Mouse (Mus musculus) erythroid progenitor cell, adult 5-6 weeks (primary cell): Measurements from ENCODE around the gene Bach2. TPM values are rescaled to one million over a fixed set of nuclear protein-coding genes. Genes with fewer than 3 reads are reported as not detected.

Experiments used
- ATAC-seq: replicated peaks from 2 replicates; pipeline ENCODE4 v1.8.0; 2016; ENCODE audit warnings: moderate number of reproducible peaks, mild to moderate bottlenecking, moderate TSS enrichment, inconsistent platforms; ENCODE audit not compliant: poor library complexity, low FRiP score, severe bottlenecking
- total RNA-seq, 2 experiments: library from RNA; stranded (forward) in 1 of 2; stranded (reverse) in 1 of 2; fragments of 150-400 nt in 1 of 2; fragments of 186-747, 209-891 nt in 1 of 2; gene quantifications; 2 replicates each; pipeline versions ENCODE4 v1.2.3 to v1.2.4; 2015 to 2017; ENCODE audit warnings: low replicate concordance in 2 of 2

The Bach2 gene
- total RNA-seq, 2 experiments from 2014 or later = 2.1 to 14.7 TPM

DNA sequence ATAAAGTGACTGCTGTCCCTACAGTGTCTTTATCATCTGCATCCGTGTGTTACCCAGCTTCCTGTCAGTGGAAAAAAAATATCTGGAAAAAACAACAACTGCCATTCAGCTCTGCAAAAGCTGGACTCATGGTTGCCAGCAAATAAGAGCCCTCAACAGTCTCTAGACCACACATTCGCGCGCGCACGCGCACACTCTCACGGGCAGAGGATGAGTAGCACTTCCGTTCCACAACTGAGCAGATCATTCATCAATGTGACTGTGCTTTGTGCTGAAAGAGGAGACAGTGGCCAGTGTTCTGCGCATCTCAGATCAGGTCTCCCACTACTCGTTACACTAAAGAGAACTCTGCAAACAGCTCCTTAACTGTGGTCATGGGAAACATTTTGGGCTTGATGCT, 265.6 kb downstream of the Bach2 start:
- ATAC-seq = no peak

DNA sequence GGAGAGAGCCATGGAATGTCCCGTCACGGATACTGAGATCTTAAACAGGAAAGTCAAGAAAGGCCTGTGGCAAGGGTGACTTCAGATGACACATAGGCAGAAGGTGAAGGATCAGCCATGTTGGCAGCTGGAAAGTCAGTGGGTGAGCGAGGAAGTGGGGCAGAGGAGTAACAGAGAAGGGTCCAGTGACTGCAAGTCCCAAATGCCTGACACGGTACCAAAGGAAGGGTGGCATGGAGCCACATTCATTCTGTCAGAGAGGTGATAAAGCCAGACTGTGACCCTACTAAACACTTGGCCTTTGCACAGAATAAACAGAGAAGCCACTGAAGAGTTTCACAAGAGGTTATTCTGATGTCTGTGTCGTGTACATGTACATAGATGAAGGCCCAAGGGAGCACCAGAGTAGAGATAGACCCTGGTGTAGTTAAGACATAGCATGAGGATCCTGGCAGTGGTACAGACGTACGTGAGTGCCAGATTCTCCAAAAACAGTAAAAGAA, 267.8 kb downstream of the Bach2 start:
- ATAC-seq = no peak

DNA sequence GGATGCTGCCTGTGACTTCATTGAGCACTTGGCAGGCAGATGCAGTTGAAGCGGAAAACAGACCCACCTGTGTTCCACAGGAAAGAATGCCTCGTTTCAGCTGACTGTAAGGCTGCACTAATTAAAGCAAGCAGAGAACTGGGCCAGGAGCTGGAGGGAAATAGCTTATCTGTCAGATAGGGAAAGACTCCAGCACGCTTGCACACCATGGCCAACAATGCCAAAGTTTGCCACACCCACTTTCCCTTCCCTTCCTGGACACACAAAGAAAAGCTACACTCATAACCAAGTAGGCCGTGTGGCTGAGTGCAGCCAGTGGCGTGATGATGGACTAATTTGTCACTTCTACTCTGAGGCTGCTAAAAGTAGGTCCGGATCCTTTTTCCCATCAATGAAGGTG, 268.4 kb downstream of the Bach2 start:
- ATAC-seq = no peak

DNA sequence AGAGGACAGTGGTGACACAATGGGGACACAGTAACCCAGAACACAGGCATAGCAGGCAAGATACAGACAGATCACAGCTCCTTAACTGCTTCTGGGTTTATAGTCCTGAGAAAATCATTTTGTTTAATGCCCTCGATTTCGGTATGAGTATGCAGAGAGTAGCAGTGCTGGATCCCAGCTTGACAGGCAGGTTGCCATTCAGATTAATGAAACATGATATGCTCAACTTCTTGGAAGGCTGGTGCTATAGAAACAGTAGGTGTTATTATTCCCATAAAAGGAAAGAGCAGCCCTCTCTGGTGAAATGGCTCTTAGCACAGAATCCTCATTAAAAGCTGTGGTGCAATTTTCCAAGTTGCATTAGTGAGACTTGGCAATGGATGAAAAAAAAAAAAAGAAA, 270.0 kb downstream of the Bach2 start:
- ATAC-seq = no peak

DNA sequence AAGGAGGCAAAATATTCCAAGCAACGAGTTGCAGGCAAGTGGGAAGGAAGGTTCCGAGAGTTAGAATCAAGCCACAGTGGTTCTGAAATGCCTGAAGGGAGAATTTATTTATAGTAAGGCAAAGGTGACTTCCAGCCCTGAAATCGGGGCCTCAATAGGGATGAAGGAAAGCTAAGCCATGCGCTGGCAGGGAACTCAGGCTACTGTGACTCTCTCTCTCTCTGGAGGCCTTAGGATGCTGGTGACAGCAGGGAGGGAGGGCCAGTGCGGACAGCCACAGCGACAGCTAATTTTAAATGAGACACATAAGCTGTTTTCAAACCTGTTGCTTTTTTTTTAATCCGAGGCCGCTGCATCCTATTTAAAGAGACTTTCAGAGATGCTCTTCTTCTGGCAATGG, 270.4 kb downstream of the Bach2 start:
- no peak for ATAC-seq

DNA sequence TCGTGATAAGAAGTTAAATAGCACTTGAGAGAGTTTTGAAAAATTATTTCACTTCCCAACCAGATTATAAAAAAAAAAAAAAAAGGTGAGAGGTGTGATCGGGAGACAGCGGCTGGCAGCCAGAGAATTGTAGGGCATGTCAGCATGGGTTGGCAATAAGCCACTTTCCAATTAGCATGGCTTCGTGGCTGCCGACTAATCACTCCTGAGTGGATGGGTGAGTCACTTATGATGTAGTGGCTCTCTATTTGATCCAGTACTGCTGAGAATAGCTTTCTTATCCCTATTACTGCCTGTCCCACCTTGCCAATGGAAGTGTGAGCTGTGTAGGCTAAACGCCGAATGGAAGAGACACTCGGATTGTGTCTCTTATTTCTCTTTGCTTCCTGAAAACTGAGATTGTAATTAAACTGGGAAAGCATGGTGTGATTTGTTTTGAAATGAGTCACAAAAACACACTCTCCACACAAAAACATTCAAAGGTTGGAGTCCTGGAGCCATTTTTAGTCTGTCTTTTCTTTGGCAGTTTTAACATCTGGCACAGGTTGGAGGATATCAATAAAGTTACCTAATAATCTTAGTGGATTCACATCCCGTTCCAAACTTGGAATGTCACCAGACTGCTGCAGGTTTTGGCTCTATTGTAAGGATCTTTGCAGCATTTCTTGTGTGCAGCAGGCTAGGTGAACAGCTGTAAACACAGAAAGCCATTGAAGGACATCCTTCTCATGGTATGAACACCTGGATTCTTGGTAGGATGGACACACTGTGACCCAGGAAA, 271.4 kb downstream of the Bach2 start:
- ATAC-seq = no peak

DNA sequence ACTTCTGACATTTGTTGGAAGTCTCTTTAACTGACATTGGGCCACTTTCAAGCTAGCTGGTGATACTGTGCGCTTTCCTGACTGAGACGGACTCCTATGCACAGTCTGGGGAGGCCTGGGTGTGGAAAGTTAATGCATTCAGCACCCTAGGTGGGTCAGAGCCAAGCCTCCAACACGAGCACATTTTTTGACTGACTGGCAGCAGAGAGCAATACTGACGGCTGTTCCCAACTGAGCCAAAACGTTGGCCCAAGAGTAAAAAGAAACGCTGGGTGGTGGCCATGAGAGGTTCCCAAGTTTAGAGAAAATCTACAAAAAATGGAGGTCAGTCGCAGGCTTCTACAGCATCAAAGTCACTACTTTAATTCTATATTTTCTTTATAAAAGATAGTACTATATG, 272.3 kb downstream of the Bach2 start:
- ATAC-seq = no peak

DNA sequence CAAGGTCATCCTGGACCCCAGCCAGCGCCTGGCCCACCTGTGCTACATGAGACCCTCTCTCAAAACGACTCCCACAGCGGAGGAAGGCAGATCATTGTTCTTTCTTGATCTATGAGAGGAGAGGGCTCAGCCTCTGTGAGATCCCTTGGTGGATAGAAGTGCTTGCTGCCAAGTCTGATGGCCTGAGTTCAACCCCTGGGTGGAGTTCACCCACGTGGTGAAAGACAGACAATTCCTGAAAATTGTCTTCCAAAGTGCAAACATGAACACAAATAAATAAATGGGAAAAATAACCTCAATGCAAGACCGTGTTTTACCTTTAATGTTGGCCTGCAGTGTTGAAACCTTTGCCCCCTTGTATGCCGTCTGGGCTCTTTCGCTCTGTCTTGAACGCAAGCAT, 277.5 kb downstream of the Bach2 start:
- no peak for ATAC-seq

DNA sequence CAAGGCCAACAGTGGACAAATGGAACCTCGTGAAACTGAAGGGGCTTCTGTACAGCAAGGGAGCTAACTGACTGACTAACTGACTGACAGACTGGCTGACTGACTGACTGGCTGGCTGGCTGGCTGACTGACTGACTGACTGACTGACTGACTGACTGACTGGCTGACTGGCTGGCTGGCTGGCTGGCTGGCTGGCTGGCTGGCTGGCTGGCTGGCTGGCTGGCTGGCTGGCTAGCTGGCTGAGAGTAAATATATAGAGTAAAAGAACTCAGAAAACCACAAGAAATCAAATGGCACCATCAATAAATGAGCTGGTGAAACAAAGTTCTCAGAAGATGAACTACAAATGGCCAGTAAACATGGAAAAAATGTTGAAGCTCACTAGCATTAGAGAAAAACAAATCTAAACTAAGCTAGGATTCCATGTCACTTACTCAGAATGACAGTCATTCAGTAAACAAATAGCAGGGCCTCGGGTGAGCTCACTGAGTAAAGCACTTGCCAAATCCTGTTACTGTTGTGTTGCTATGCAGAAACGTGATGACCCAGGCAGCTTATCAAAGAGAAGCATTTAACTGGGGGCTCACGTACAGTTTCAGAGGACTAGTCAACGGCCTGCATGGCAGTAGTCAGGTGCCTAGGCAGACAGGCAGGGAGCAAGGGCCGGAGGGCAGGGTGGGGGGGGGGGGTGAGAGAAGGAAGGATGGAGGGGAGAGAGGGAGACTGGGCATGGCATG, 280.4 kb downstream of the Bach2 start:
- no peak for ATAC-seq

DNA sequence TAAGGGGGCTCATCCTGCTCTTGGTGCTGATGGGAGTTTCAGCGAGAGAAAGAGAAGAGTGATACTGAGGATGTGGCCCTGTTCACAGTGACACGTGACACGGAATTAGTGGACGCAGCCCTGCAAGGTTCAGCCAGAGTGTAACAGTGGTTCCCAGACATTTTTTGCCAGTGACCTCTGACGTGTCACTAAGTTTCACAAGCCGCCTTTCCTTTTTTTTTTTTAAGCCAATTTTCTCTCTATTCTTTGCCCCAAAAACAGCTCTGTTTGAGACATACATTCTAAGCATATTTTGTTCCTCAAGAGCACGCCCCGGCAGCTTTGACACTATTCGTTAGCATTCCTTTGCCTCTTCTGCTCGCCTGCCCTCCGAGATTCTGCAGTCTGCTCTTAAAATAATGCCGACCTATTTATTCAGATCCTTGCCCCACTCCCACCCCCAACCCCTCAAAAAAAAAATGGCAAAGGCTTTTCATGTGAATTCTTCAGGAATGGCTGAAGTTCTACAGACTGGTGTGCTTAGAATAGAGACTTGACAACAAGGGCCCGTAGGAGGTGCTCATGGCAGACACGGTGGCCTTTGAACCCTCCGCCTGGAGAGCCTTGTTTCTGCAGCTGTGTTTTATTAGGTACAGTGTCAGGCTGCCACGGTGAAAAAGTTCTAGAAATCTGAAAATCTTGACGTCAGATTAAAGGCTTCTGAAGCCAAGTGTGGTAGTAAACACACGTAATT, 282.2 kb downstream of the Bach2 start:
- no peak for ATAC-seq

DNA sequence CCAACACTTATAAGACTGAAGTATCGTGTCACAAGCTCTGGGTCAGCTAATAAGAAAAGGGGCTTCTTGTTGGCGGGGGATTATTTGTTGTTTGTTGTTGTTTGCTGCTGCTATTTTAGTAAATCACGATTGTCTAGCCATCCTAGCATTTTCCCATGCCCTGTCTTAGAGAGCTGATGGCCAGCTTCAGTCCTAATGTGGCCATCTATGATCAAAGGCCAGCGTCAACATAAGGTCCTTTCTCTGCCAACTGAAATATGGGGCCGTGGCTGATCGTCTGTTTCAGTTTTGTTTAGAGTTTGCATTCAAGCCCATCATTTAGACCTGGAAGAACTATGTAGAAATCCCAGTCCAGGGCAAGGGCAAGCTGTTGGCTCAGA, 282.7 kb downstream of the Bach2 start:
- ATAC-seq = no peak

DNA sequence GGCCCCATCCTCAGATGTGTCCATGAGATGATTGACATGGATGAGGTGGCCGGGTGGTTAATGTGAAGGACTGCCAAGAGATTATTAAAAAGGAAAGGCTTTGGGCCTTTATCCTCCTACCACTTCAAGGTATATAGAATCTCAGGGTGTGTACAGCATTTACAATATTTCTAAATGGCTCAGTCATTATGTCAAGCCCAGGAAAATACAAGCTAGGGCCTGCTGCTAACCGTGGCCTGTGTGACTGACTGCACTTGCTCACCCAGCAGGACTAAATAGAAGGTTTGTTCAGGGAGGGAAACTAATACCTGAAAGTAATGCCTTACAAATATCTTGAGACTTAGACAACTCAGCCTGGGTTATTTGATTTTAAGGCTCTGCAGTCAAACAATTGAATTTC, 283.4 kb downstream of the Bach2 start:
- ATAC-seq = no peak

DNA sequence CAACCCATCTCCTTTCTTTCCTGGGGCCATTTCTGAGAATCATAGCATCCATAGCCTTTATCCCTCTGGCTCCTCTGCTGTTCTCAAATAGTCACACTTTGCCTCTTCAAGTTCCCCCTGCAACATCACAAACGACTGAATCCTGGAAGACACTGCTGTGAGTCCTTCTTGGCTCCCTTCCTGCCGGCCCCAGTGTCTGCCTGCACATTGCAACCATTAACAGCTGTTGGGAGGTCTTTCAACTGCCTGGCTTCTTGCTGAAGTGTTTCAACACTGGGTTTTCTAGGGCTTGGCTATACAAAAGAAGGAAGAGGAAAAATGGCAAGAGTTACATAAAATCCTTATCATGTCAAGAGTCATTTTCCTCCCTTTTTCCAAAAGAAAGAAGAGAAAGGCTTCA, 285.7 kb downstream of the Bach2 start:
- no peak for ATAC-seq

DNA sequence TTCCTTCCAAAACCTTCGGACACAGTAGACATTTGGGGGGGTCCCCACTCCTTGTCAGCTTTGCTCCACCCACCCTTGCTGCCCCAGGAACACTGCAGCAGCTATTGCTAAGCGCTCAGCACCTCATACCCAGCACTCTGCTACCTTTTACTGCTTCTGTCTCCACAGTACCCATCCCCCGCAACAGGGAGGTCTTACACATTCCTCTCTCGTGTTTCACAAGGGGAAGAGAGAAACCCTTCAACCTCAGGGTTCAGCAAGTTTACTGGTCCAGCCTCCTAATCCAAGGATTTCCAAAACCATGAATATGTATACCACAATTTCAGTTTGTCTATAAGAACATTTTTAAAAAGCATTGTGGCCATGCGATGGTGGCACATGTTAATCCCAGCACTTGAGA, 286.4 kb downstream of the Bach2 start:
- ATAC-seq = no peak

DNA sequence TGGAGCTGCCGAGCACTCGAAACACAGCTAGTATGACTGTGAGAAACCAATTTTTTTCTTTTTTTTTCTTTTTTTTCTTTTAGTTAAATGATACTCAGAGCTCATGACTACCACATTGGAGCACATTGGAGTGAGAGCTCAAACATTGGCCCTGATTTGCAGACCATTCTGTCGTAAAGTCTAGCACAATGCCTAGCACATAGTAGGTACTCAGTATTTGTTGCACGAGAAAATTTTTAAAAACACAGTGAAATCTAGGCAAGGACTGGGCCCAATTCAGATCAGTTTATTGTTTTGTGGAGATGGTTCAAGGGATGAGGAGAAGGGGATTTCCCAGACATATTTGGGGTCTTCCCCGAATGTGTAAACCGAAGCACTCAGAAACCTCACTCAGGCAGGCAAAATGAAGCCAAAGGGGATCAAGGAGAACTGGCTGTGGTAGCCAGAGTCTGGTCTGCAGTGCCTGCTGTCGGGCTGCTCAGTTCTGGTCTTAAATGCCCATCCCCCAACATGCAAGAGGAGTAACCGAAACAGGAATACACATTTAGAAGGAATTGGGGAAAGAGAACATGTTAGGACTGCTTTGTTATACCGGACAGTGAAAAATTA, 287.7 kb downstream of the Bach2 start:
- no peak for ATAC-seq

DNA sequence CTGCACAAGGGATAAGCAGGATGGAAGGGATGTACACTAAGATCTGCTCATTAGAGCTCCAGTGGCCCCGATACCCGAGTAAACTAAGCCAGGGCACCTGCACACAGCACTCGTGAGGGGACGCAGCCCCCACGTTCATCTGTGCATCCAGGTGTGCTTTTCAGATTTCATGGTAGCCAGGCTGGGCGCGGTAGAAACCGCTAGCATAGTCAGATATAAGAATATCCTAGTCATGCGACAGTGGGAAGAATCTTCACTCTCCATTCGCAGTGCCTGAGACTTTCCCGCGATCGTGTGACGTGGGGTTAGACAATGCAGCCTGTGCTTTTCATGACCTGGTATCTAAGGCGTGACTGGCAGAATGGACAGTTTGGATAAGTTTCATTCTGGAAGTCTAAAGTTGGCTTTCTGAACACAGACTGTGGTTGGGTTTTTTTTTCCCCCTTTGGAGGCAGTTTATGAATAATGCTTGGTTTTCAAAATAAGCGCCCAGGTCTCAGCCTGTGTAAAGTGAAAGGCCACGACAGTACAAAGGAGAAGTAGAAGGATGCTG, 290.9 kb downstream of the Bach2 start:
- no peak for ATAC-seq

DNA sequence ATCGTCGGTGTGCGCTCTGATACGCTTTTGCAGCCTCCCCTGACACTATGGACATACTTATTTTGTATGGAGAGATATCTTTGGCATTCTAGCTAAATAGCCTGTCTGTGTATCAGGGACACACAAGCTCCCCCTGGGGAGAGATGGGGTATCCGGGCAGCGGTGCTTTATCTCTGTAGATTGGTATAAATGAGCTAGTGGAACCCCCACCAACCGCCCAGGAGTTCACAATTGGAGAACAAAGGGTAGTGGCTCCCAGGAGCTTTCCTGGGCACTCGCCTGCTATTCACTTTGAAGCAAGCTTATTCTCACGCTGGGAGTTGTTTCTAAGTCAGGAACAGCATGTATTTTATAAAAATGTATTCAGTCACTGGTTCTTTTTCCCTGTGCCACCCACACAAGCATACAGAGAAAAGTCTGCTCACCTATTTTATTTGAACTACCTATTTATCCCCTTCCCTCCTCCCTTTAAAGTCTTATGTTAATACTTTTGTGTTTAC, 291.9 kb downstream of the Bach2 start:
- ATAC-seq = no peak

DNA sequence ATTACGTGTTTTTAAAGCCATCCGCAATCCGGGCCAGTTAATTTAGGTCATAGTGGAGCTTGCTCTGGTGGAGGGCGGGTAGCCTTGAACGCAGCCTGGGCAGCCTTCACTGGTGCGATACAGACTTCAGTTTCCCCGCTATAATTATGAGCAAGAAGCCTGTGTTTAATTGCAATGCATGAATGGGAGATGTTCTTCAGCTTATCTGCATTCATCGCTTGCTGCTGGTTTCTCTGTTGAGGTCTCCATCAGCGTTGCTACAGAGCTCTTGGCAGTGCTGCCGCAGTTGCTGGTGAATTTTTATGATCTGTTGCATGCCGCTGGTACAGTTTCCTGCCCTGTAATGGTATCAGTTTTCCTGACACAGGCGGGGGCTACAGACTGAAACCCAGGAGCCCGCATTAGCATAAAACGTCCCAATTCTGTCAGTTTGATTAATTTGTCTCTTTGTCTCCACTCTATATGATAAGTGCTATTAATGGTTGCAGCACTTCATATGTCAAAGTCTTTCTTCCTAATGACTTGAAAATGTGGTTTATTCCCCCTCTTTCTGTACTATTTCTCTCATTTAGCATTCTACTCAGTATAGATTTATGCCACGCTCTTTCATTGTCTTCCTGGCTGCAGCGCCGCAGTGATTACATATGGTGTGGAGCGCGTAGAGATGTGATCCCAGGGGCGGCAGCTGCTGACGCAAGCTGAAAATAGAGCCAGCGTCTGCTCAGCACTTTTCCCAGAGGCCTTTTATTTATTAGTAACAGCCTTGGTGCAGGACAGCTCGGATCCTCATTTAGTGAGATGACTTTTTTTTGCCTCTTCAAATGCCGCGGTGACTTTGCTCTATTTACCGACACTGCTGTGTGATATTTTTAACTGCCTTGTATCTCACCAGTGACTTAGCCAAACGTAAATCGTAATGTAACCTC, 292.6 kb downstream of the Bach2 start:
- no peak for ATAC-seq

DNA sequence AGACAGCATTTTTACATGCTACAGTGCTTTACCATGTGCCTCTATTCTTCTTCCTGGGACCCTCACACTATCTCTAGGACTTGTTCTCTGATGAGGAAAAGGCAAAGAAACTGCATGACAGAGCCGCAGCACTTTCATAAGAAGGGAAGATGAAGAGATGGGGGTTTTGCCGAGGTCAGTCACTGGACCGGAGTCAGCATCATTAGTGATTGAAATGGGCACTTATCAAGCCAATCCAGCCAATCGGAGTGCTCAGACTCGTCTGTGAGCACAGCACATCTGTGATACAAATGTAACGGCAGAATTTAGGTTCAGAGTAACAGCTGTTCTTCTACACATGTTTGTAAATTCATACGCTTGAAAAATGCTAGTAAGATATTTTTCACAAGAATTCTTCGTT, 293.5 kb downstream of the Bach2 start:
- ATAC-seq = no peak
